Mouse (Mus musculus) ES-E14 (cell line): ENCODE measurements around the gene Nvl.

Experiments used
- CHD2 ChIP-seq: IDR thresholded peaks from 2 replicates; pipeline ENCODE4 v1.6.1; 2014; ENCODE audit warnings: mild to moderate bottlenecking, low read depth, low read length, inconsistent platforms
- ZNF384 ChIP-seq: IDR thresholded peaks from 2 replicates; pipeline ENCODE4 v1.6.1; 2012; ENCODE audit warnings: low read depth, low read length, inconsistent platforms

DNA sequence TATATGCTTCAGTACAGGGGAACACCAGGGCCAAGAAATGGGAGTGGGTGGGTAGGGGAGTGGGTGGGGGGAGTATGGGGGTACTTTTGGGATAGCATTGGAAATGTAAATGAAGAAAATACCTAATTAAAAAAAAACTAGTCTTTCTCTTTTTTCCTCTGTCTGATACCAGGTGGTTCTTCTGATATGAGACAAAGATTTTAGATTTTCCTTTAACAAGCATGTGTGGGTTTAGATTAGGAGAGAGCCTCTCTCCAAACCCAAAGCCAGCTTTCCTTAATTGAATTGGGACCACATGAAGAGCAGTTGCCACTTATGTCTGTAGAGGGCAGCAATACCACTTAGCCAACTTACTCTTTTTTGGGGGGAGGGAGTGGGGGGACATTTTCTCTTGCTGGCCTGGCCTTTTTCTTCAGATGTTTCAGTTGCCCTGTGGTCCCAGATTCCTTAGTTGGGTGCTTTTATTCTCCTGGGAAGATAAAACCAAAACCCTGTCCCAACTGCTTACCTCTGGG is 94.6 kb downstream of the Nvl start:
- no peak for TF ChIP-seq ZNF384
- no peak for TF ChIP-seq CHD2
